Mouse (Mus musculus) kidney, postnatal 0 days (tissue): ENCODE measurements around the gene Denr. TPM values are rescaled to one million over a fixed set of nuclear protein-coding genes. Genes with fewer than 3 reads are reported as not detected.

Experiments
- ATAC-seq: fragments of 200-750 bp; cut with Nextera tagmentation; replicated peaks from 2 replicates; pipeline ENCODE4 v1.8.0; 2017; ENCODE audit warnings: low read depth, moderate number of reproducible peaks, moderate TSS enrichment, moderate library complexity; ENCODE audit not compliant: low FRiP score
- DNase-seq: peaks from one replicate; pipeline ENCODE4 v3.0.0-alpha.2; 2016; ENCODE audit warnings: low spot score
- H3K27ac ChIP-seq: fragments of 300-500 bp; sonication (generic); 2 replicates; pipeline ENCODE4 v1.5.1; 2014; ENCODE audit warnings: mild to moderate bottlenecking
- H3K27me3 ChIP-seq: fragments of 300-500 bp; sonication (generic); 2 replicates; pipeline ENCODE4 v1.6.1; 2014; ENCODE audit warnings: low read length, mixed read lengths; ENCODE audit not compliant: insufficient read depth
- H3K36me3 ChIP-seq: fragments of 300-500 bp; sonication (generic); 2 replicates; pipeline ENCODE4 v1.6.1; 2014; ENCODE audit warnings: low read length, mixed read lengths; ENCODE audit not compliant: insufficient read depth
- H3K4me1 ChIP-seq: fragments of 300-500 bp; sonication (generic); replicated peaks from 2 replicates; pipeline ENCODE4 v1.6.1; 2014; ENCODE audit warnings: antibody characterized with exemption, low read length, mixed read lengths; ENCODE audit not compliant: insufficient read depth
- H3K4me2 ChIP-seq: fragments of 300-500 bp; sonication (generic); 2 replicates; pipeline ENCODE4 v1.6.1; 2014; ENCODE audit warnings: mild to moderate bottlenecking, low read length, moderate library complexity, mixed read lengths
- H3K4me3 ChIP-seq: fragments of 300-500 bp; sonication (generic); replicated peaks from 2 replicates; pipeline ENCODE4 v1.5.1; 2014; ENCODE audit warnings: low read depth, low read length
- H3K9ac ChIP-seq: fragments of 300-500 bp; sonication (generic); 2 replicates; pipeline ENCODE4 v1.6.1; 2014; ENCODE audit warnings: low read depth, low read length
- H3K9me3 ChIP-seq: fragments of 300-500 bp; sonication (generic); replicated peaks from 2 replicates; pipeline ENCODE4 v1.6.1; 2016; ENCODE audit warnings: low read length, inconsistent platforms, mixed read lengths
- CTCF ChIP-seq: IDR thresholded peaks from 2 replicates; pipeline ENCODE4 v1.5.1; 2016; ENCODE audit warnings: antibody characterized with exemption, low read depth, mild to moderate bottlenecking, moderate library complexity
- WGBS: fragments of 180-500 bp; shearing (Covaris S2); extraction: QIAGEN DNeasy Blood & Tissue Kit; methylation state at CpG from one replicate; pipeline ENCODE4 v1.1.7; 2014; 5-methylcytosine and 5-hydroxymethylcytosine counted together
- polyA plus RNA-seq: library from polyadenylated mRNA; unstranded; fragments of >200 nt; fragmentation: Nextera tagmentation; extraction: Ambion mirVana; gene quantifications from 2 replicates; pipeline ENCODE4 v1.2.1, GENCODE M21; 2015

Denr gene
- polyA plus RNA-seq, 1 experiment from 2014 or later, result 128 TPM

- Histone ChIP-seq H3K9me3 (no peaks in the 10 kb centered on the region), H3K4me2 (peak within 1 kb of the TSS; percentile 86), H3K27me3 (no peaks in the 10 kb centered on the region), H3K4me1 (no peaks in the 10 kb centered on the region), H3K4me3 (peak within 1 kb of the TSS; percentile 81), H3K36me3 (peaks cover 22% of the 10 kb centered on the region; the same call in 1 of the 2 replicates), H3K9ac (peak within 1 kb of the TSS; percentile 93), H3K27ac (peak within 1 kb of the TSS; percentile 85)
- under 1% methylated on average over 56 of the region's 56 CpGs for WGBS
- peak; percentile 97 for DNase-seq
- no peak for TF ChIP-seq CTCF
- ATAC-seq, result peak; percentile 98
Observed at GRCm38 (mm10) chr5:123930508-123930989, 23.6 kb downstream of the Denr start, which contains the start of gene Ccdc62. Gene Ccdc62 (plus strand): TSS chr5:123930679.

GRCm38 (mm10) chr5:123931131-123931530, 24.2 kb downstream of the Denr start:
- no peak for TF ChIP-seq CTCF
- no peaks in the 10 kb centered on the region for H3K9me3 ChIP-seq
- H3K36me3 ChIP-seq, result peaks cover 16% of the 10 kb centered on the region; the same call in 1 of the 2 replicates
- peak overlapping the region; percentile 86 for H3K4me2 ChIP-seq
- H3K4me3 ChIP-seq, result peak overlapping the region; percentile 81
- no peak for ATAC-seq
- DNase-seq, result no peak
- H3K9ac ChIP-seq, result peak overlapping the region; percentile 93
- 49% methylated on average over 13 of the region's 13 CpGs for WGBS
- no peaks in the 10 kb centered on the region for H3K27me3 ChIP-seq
- H3K27ac ChIP-seq, result peak overlapping the region; percentile 85
- no peaks in the 10 kb centered on the region for H3K4me1 ChIP-seq

GRCm38 (mm10) chr5:123932927-123933326, 26.0 kb downstream of the Denr start:
- no peak for ATAC-seq
- Histone ChIP-seq H3K4me1 (no peaks in the 10 kb centered on the region), H3K27me3 (no peaks in the 10 kb centered on the region), H3K4me2 (no peak overlapping the region), H3K27ac (no peak overlapping the region), H3K4me3 (no peak overlapping the region), H3K36me3 (no peaks in the 10 kb centered on the region; the same call in 1 of the 2 replicates), H3K9ac (no peak overlapping the region), H3K9me3 (no peaks in the 10 kb centered on the region)
- DNase-seq, result no peak
- TF ChIP-seq CTCF, result peak; percentile 45

DNA sequence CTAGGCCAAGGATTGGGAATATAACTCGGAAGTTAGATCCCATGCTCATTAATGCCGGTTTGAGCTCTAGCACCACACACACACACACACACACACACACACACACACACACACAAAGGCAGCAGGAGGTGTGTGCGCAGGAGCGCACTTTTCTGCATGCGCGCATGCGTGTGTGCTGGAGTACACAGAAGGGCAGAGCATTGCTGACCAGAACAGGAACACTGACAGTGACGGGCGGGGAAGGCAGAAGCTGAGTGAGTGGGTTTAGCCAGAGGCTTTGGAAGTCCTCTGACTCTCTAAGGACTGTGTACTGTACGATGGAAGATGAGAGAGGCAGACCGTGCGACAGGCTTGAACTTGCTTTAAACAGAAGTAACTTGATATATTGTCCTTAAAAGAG, 26.6 kb downstream of the Denr start:
- no peak for TF ChIP-seq CTCF
- H3K27me3 ChIP-seq, result no peaks in the 10 kb centered on the region
- no peak overlapping the region for H3K4me3 ChIP-seq
- H3K27ac ChIP-seq, result no peak overlapping the region
- H3K4me1 ChIP-seq, result no peaks in the 10 kb centered on the region
- no peaks in the 10 kb centered on the region for H3K9me3 ChIP-seq
- no peak for ATAC-seq
- DNase-seq, result no peak
- no peak overlapping the region for H3K9ac ChIP-seq
- 86% methylated on average over 12 of the region's 12 CpGs for WGBS
- no peaks in the 10 kb centered on the region; the same call in 1 of the 2 replicates for H3K36me3 ChIP-seq
- H3K4me2 ChIP-seq, result no peak overlapping the region

DNA sequence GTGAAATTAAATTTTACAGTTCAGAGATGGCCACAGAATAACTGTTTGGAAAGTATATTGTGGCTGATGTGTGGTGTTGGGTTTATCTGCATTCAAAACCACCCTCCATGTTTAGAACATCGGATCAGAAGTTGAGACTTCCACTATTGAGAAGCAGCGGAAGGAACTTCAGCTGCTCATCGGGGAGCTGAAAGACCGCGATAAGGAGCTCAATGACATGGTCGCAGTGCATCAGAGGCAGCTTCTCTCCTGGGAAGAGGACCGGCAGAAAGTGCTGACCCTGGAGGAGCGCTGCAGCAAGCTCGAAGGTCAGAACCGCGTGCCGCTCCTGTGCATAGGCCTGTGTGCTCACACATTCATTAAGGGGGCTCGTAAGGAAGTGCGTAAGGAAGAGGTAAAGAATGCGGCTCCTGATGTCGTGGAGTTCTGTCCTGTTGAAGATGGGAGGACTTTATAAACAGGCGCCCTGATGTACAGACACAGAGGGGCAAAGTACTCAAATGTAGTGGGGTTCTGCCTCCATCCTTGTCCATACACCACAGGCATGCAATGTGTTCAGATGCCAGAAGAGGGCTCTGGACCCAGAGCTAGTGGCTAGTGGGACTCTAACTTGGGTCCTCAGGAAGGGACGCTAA, 27.1 kb downstream of the Denr start:
- WGBS, result 42% methylated on average over 18 of the region's 18 CpGs

GRCm38 (mm10) chr5:123935931-123936330, 29.0 kb downstream of the Denr start:
- H3K9me3 ChIP-seq, result no peaks in the 10 kb centered on the region
- no peak overlapping the region for H3K4me3 ChIP-seq
- H3K4me2 ChIP-seq, result no peak overlapping the region
- TF ChIP-seq CTCF, result no peak
- DNase-seq (no peak), ATAC-seq (no peak)
- H3K36me3 ChIP-seq, result no peaks in the 10 kb centered on the region
- no peak overlapping the region for H3K27ac ChIP-seq
- no peak overlapping the region for H3K9ac ChIP-seq
- no peaks in the 10 kb centered on the region for H3K27me3 ChIP-seq
- WGBS, result 89% methylated on average over 5 of the region's 5 CpGs
- no peaks in the 10 kb centered on the region for H3K4me1 ChIP-seq

More for the DNA sequence above, 27.1 kb downstream of the Denr start:
- no peak overlapping the region for H3K27ac ChIP-seq
- DNase-seq (peak; percentile 40), ATAC-seq (no peak)
- H3K9me3 ChIP-seq, result no peaks in the 10 kb centered on the region
- H3K36me3 ChIP-seq, result no peaks in the 10 kb centered on the region; the same call in 1 of the 2 replicates
- no peak overlapping the region for H3K9ac ChIP-seq
- H3K27me3 ChIP-seq, result no peaks in the 10 kb centered on the region
- H3K4me1 ChIP-seq, result no peaks in the 10 kb centered on the region
- H3K4me3 ChIP-seq, result no peak overlapping the region
- H3K4me2 ChIP-seq, result no peak overlapping the region
- peak; percentile 64 for TF ChIP-seq CTCF
